13 mouse cellular contexts compared by ENCODE assay signal in the genomic region with DNA sequence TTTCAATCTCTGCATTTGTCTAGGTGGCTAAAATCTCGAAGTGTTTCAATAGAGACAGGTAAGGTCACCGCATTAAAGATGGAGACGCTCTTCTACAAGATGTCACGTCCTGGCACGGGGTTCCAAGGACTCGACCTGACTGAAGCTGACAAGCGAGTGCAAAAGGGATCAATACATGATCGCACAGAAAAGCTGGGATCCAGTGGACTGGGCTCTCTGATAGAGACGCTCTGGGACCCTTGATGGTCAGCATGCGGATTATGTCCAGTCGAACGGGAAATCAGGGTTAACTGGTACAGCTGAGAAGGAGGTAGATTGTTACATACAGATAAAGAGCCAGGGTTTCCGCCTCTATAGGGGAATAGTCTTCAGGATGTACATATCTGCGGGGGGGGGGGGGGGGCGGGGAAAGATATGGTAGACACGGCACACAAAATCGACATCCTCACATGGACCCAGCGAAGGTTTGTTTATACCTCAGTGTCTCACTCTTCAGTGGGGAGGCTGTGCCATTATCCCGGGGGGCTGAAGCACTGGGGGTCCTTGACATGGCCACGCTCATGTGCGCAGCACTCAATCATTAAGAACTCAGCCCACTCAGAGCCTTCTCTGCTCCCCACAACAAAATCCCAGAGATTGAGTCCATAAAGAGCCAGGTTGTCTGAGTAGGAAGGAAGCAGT. TPM values are rescaled to one million over a fixed set of nuclear protein-coding genes. Genes with fewer than 3 reads are reported as not detected.
DNase-seq lines count a peak whose midpoint lies in the region; ATAC-seq and TF ChIP-seq lines count a peak whose summit lies in the region.
"Had no signal": no experiment of that assay in that cellular context is flagged by ENCODE, and none has a peak within 500 bp of the region (broad histone marks: within the 10 kb centered on the region; RNA-seq: fewer than 3 reads in every experiment).

No protein-coding gene starts in this region.

- peak; percentile 20 to 33 for DNase-seq in cerebellum, postnatal 14 days
- DNase-seq in cerebellum, adult 8-10 months: no peak
- peak; percentile 28 for DNase-seq in brain, embryonic 14.5 days (ENCODE audit: low read depth)
- no peak for DNase-seq in hindbrain, embryonic 10.5 days (ENCODE audit: low spot score)
- DNase-seq in midbrain, embryonic 14.5 days: peak; percentile 45
- no peak for DNase-seq in urinary bladder, adult 2 months (ENCODE audit: low spot score)
- DNase-seq in liver, postnatal 0 days: no peak
- DNase-seq: cerebellum, adult 11-12 months had no signal

- no peaks in the 10 kb centered on the region for H3K9me3 ChIP-seq in hindbrain, embryonic 10.5 days
- no peaks in the 10 kb centered on the region for H3K9me3 ChIP-seq in midbrain, embryonic 14.5 days (ENCODE audit: control insufficient read depth, low read length)
- peaks cover 3% of the 10 kb centered on the region; the same call in 1 of the 2 replicates for H3K9me3 ChIP-seq in liver, postnatal 0 days (ENCODE audit: low read length)
- H3K9me3 ChIP-seq: embryonic facial prominence, embryonic 13.5 days; limb, embryonic 13.5 days; lung, embryonic 15.5 days had no signal

- no peak for TF ChIP-seq EP300 in liver, postnatal 0 days (IDR thresholded peaks at IDR 0.05; ENCODE audit: low read depth)

- peak overlapping the region; percentile 71; the same call in 1 of the 2 replicates for H3K27ac ChIP-seq in hindbrain, embryonic 10.5 days
- H3K27ac ChIP-seq in midbrain, embryonic 14.5 days (replicated peaks; ENCODE audit: low read depth, low read length): peak overlapping the region; percentile 37; the same call in 1 of the 2 replicates
- H3K27ac ChIP-seq in liver, postnatal 0 days (ENCODE audit: low read depth): no peak overlapping the region
- H3K27ac ChIP-seq: embryonic facial prominence, embryonic 13.5 days; kidney, postnatal 0 days; limb, embryonic 13.5 days; lung, embryonic 15.5 days had no signal

- H3K4me2 ChIP-seq in midbrain, embryonic 14.5 days (ENCODE audit: low read length): peak overlapping the region; percentile 64
- no peak overlapping the region for H3K4me2 ChIP-seq in liver, postnatal 0 days (ENCODE audit: low read depth, low read length)
- H3K4me2 ChIP-seq: embryonic facial prominence, embryonic 13.5 days; limb, embryonic 13.5 days; lung, embryonic 15.5 days had no signal

- H3K36me3 ChIP-seq in hindbrain, embryonic 10.5 days: no peaks in the 10 kb centered on the region
- no peaks in the 10 kb centered on the region for H3K36me3 ChIP-seq in midbrain, embryonic 14.5 days (ENCODE audit: control insufficient read depth, insufficient read depth, low read length)
- H3K36me3 ChIP-seq in liver, postnatal 0 days (replicated peaks; ENCODE audit: insufficient read depth, low read length): no peaks in the 10 kb centered on the region
- H3K36me3 ChIP-seq: embryonic facial prominence, embryonic 13.5 days; limb, embryonic 13.5 days; lung, embryonic 15.5 days had no signal

- ATAC-seq in midbrain, embryonic 14.5 days (ENCODE audit: low FRiP score, low TSS enrichment): no peak
- ATAC-seq in liver, postnatal 0 days: no peak
- no peak for ATAC-seq in megakaryocyte, adult 5-6 weeks (ENCODE audit: poor library complexity, severe bottlenecking)

- H3K4me1 ChIP-seq in hindbrain, embryonic 10.5 days (replicated peaks): peaks cover 10% of the 10 kb centered on the region
- 0 out of 2 replicates have a peak, but pooled peaks cover 4% of the 10 kb centered on the region for H3K4me1 ChIP-seq in midbrain, embryonic 14.5 days (ENCODE audit: control insufficient read depth, insufficient read depth, low read length)
- H3K4me1 ChIP-seq in liver, postnatal 0 days (ENCODE audit: insufficient read depth): no peaks in the 10 kb centered on the region; the same call in 1 of the 2 replicates
- H3K4me1 ChIP-seq: lung, embryonic 15.5 days had no signal

- peak overlapping the region; percentile 40 for H3K4me3 ChIP-seq in hindbrain, embryonic 10.5 days
- H3K4me3 ChIP-seq in midbrain, embryonic 14.5 days (replicated peaks; ENCODE audit: low read depth, low read length): peak overlapping the region; percentile 32
- no peak overlapping the region for H3K4me3 ChIP-seq in liver, postnatal 0 days (ENCODE audit: low read depth, low read length)
- H3K4me3 ChIP-seq: embryonic facial prominence, embryonic 13.5 days; limb, embryonic 13.5 days; lung, embryonic 15.5 days had no signal

- no peaks in the 10 kb centered on the region for H3K27me3 ChIP-seq in hindbrain, embryonic 10.5 days (ENCODE audit: insufficient read depth, poor library complexity, severe bottlenecking)
- no peaks in the 10 kb centered on the region for H3K27me3 ChIP-seq in midbrain, embryonic 14.5 days (ENCODE audit: control insufficient read depth, insufficient read depth, low read length)
- no peaks in the 10 kb centered on the region for H3K27me3 ChIP-seq in liver, postnatal 0 days (ENCODE audit: insufficient read depth, low read length)
- H3K27me3 ChIP-seq: embryonic facial prominence, embryonic 13.5 days; lung, embryonic 15.5 days had no signal

- TF ChIP-seq POLR2A in brain, embryonic 14.5 days (IDR thresholded peaks at IDR 0.05; ENCODE audit: borderline replicate concordance, extremely low read depth, insufficient read depth, insufficient read length, poor library complexity, severe bottlenecking): no peak

- H3K9ac ChIP-seq in midbrain, embryonic 14.5 days (replicated peaks; ENCODE audit: low read length): peak overlapping the region; percentile 50
- no peak overlapping the region for H3K9ac ChIP-seq in liver, postnatal 0 days (replicated peaks)
- H3K9ac ChIP-seq: embryonic facial prominence, embryonic 13.5 days; limb, embryonic 13.5 days; lung, embryonic 15.5 days had no signal

- WGBS in hindbrain, embryonic 10.5 days: 78% methylated on average over 21 of the region's 21 CpGs
- WGBS in midbrain, embryonic 14.5 days: 35% methylated on average over 21 of the region's 21 CpGs
- 82% methylated on average over 17 of the region's 21 CpGs for WGBS in liver, postnatal 0 days (ENCODE audit: insufficient replicate concordance)

- TF ChIP-seq CTCF in brain, embryonic 14.5 days (IDR thresholded peaks at IDR 0.05; ENCODE audit: borderline replicate concordance, extremely low read depth, insufficient read depth, insufficient read length): no peak
- no peak for TF ChIP-seq CTCF in liver, postnatal 0 days (IDR thresholded peaks at IDR 0.05; ENCODE audit: low read depth)

RNA-seq across cellular contexts. Expression of gene Rxylt1, which starts 24.3 kb away (rescaled TPM):
- 9.3 and 15.3 TPM in 2 replicates for polyA plus RNA-seq in brain, embryonic 14.5 days (2012; rRNA removed)
- polyA plus RNA-seq in hindbrain, embryonic 10.5 days (2016; fragmentation: Nextera tagmentation; extraction: Ambion mirVana): 31.8 and 37.9 TPM in 2 replicates
- polyA plus RNA-seq in midbrain, embryonic 14.5 days (2014; fragmentation: Nextera tagmentation; extraction: Ambion mirVana): 36.1 and 40.2 TPM in 2 replicates
- polyA plus RNA-seq in urinary bladder, adult 2 months (2012; rRNA removed): 22.8 and 27.8 TPM in 2 replicates
- 28.1 and 30.5 TPM in 2 replicates for polyA plus RNA-seq in liver, postnatal 0 days (2015; fragmentation: Nextera tagmentation; extraction: Ambion mirVana)
- 19.9 and 24.9 TPM in 2 replicates for total RNA-seq in megakaryocyte, adult 5-6 weeks (2015)
- total RNA-seq in megakaryocyte, adult 5-6 weeks (2017): 19.4 and 43.1 TPM in 2 replicates

Comparison
In these comparisons a context has a peak if more than half of its experiments do, and no peak if none do; other contexts are left out.
1. DNase-seq: peak in cerebellum, postnatal 14 days (2 of 2), brain, embryonic 14.5 days (single experiment) and midbrain, embryonic 14.5 days (single experiment); none in cerebellum, adult 8-10 months (single experiment), hindbrain, embryonic 10.5 days (single experiment), urinary bladder, adult 2 months (single experiment) and liver, postnatal 0 days (single experiment).